Mouse (Mus musculus): ENCODE measurements around the gene Vwa7. TPM values are rescaled to one million over a fixed set of nuclear protein-coding genes. Genes with fewer than 3 reads are reported as not detected.

The Vwa7 gene
- 0.39 and 0.62 TPM in 2 replicates for polyA plus RNA-seq (2012; rRNA removed; ENCODE audit: low replicate concordance)

GRCm38 (mm10) chr17:35016376-35016775 lies at the start of gene Vwa7:
TSS of gene Vwa7 (plus strand) at chr17:35016579.

GRCm38 (mm10) chr17:34969822-34970221 lies 46.6 kb upstream of the Vwa7 start, which contains the start of gene Gm20481:
TSS of gene Gm20481 (plus strand) at chr17:34969912.

GRCm38 (mm10) chr17:34972069-34972749 lies 44.2 kb upstream of the Vwa7 start, which contains the start of the genes Hspa1a and Hspa1l:
TSS of gene Hspa1a (minus strand) at chr17:34972156.
TSS of gene Hspa1l (plus strand) at chr17:34972703.

GRCm38 (mm10) chr17:34981690-34982180 lies 34.6 kb upstream of the Vwa7 start, which contains the start of gene Lsm2:
TSS of gene Lsm2 (plus strand) at chr17:34981862.

GRCm38 (mm10) chr17:35000717-35001451 lies 15.5 kb upstream of the Vwa7 start, which contains the start of gene Vars:
TSS of gene Vars (plus strand) at chr17:35000987.

GRCm38 (mm10) chr17:35027277-35028068 lies 11.1 kb downstream of the Vwa7 start, which contains the start of gene Sapcd1:
TSS of gene Sapcd1 (minus strand) at chr17:35028016.

GRCm38 (mm10) chr17:35046681-35047455 lies 30.5 kb downstream of the Vwa7 start, which contains the start of gene Msh5:
TSS of gene Msh5 (minus strand) at chr17:35046745.

GRCm38 (mm10) chr17:35049561-35050016 lies 33.2 kb downstream of the Vwa7 start, which contains the start of gene Clic1:
TSS of gene Clic1 (plus strand) at chr17:35049966.

GRCm38 (mm10) chr17:35058911-35059892 lies 42.8 kb downstream of the Vwa7 start, which contains the start of gene Ddah2:
TSS of gene Ddah2 (plus strand) at chr17:35059035.

GRCm38 (mm10) chr17:35064951-35065947 lies 48.9 kb downstream of the Vwa7 start, which contains the start of gene Ly6g6c:
TSS of gene Ly6g6c (plus strand) at chr17:35065388.

GRCm38 (mm10) chr17:35066084-35066483 lies 49.7 kb downstream of the Vwa7 start, which contains the start of gene Mpig6b:
TSS of gene Mpig6b (minus strand) at chr17:35066184.

Other genes starting within 250 kb of the Vwa7 start
- gene Cyp21a1, start 212.0 kb upstream of the Vwa7 start, polyA plus RNA-seq (2012; rRNA removed; ENCODE audit: low replicate concordance), result 0.26 and 1.6 TPM in 2 replicates
- 37.5 and 44.6 TPM in 2 replicates for gene Stk19, start 179.6 kb upstream of the Vwa7 start, polyA plus RNA-seq (2012; rRNA removed; ENCODE audit: low replicate concordance)
- gene Dxo, start 179.6 kb upstream of the Vwa7 start, polyA plus RNA-seq (2012; rRNA removed; ENCODE audit: low replicate concordance), result 65.8 and 69.5 TPM in 2 replicates
- 92.6 and 103 TPM in 2 replicates for gene Skiv2l, start 166.4 kb upstream of the Vwa7 start, polyA plus RNA-seq (2012; rRNA removed; ENCODE audit: low replicate concordance)
- gene Nelfe, start 166.2 kb upstream of the Vwa7 start, polyA plus RNA-seq (2012; rRNA removed; ENCODE audit: low replicate concordance), result 26.6 and 41.9 TPM in 2 replicates
- gene Cfb, start 154.1 kb upstream of the Vwa7 start, polyA plus RNA-seq (2012; rRNA removed; ENCODE audit: low replicate concordance), result 75.6 and 198 TPM in 2 replicates
- 7.5 and 24.8 TPM in 2 replicates for gene Zbtb12, start 137.1 kb upstream of the Vwa7 start, polyA plus RNA-seq (2012; rRNA removed; ENCODE audit: low replicate concordance)
- not detected in 2 replicates for gene Gm20547, start 134.5 kb upstream of the Vwa7 start, polyA plus RNA-seq (2012; rRNA removed; ENCODE audit: low replicate concordance)
- 69.3 and 73.7 TPM in 2 replicates for gene C2, start 118.3 kb upstream of the Vwa7 start, polyA plus RNA-seq (2012; rRNA removed; ENCODE audit: low replicate concordance)
- 185 and 311 TPM in 2 replicates for gene Ehmt2, start 118.1 kb upstream of the Vwa7 start, polyA plus RNA-seq (2012; rRNA removed; ENCODE audit: low replicate concordance)
- 0.10 and 12.1 TPM in 2 replicates for gene Slc44a4, start 102.1 kb upstream of the Vwa7 start, polyA plus RNA-seq (2012; rRNA removed; ENCODE audit: low replicate concordance)
- gene Neu1, start 85.3 kb upstream of the Vwa7 start, polyA plus RNA-seq (2012; rRNA removed; ENCODE audit: low replicate concordance), result 41.5 and 44.0 TPM in 2 replicates
- gene Hspa1b, start 57.3 kb upstream of the Vwa7 start, polyA plus RNA-seq (2012; rRNA removed; ENCODE audit: low replicate concordance), result 15.3 and 47.3 TPM in 2 replicates
- not detected in 2 replicates for gene Gm20481, start 46.7 kb upstream of the Vwa7 start, polyA plus RNA-seq (2012; rRNA removed; ENCODE audit: low replicate concordance)
- 8.7 and 27.0 TPM in 2 replicates for gene Hspa1a, start 44.4 kb upstream of the Vwa7 start, polyA plus RNA-seq (2012; rRNA removed; ENCODE audit: low replicate concordance)
- gene Hspa1l, start 43.9 kb upstream of the Vwa7 start, polyA plus RNA-seq (2012; rRNA removed; ENCODE audit: low replicate concordance), result 0.46 and 0.59 TPM in 2 replicates
- 69.2 and 79.0 TPM in 2 replicates for gene Lsm2, start 34.7 kb upstream of the Vwa7 start, polyA plus RNA-seq (2012; rRNA removed; ENCODE audit: low replicate concordance)
- 61.9 and 207 TPM in 2 replicates for gene Vars, start 15.6 kb upstream of the Vwa7 start, polyA plus RNA-seq (2012; rRNA removed; ENCODE audit: low replicate concordance)
- gene Sapcd1, start 11.4 kb downstream of the Vwa7 start, polyA plus RNA-seq (2012; rRNA removed; ENCODE audit: low replicate concordance), result 0.54 and 1.7 TPM in 2 replicates
- gene Msh5, start 30.2 kb downstream of the Vwa7 start, polyA plus RNA-seq (2012; rRNA removed; ENCODE audit: low replicate concordance), result 1.8 TPM in 2 replicates
- gene Clic1, start 33.4 kb downstream of the Vwa7 start, polyA plus RNA-seq (2012; rRNA removed; ENCODE audit: low replicate concordance), result 87.4 and 180 TPM in 2 replicates
- gene Ddah2, start 42.5 kb downstream of the Vwa7 start, polyA plus RNA-seq (2012; rRNA removed; ENCODE audit: low replicate concordance), result 59.2 and 121 TPM in 2 replicates
- 0.17 TPM in 1 of 2 replicates, not detected in the other for gene Ly6g6c, start 48.8 kb downstream of the Vwa7 start, polyA plus RNA-seq (2012; rRNA removed; ENCODE audit: low replicate concordance)
- gene Mpig6b, start 49.6 kb downstream of the Vwa7 start, polyA plus RNA-seq (2012; rRNA removed; ENCODE audit: low replicate concordance), result 0.09 and 0.21 TPM in 2 replicates
- gene Ly6g6e, start 60.3 kb downstream of the Vwa7 start, polyA plus RNA-seq (2012; rRNA removed; ENCODE audit: low replicate concordance), result 0.24 and 4.5 TPM in 2 replicates
- 2.3 and 5.4 TPM in 2 replicates for gene Ly6g6d, start 61.5 kb downstream of the Vwa7 start, polyA plus RNA-seq (2012; rRNA removed; ENCODE audit: low replicate concordance)
- not detected in 2 replicates for gene Ly6g6f, start 69.0 kb downstream of the Vwa7 start, polyA plus RNA-seq (2012; rRNA removed; ENCODE audit: low replicate concordance)
- 206 and 214 TPM in 2 replicates for gene Abhd16a, start 72.7 kb downstream of the Vwa7 start, polyA plus RNA-seq (2012; rRNA removed; ENCODE audit: low replicate concordance)
- 3.1 TPM in 1 of 2 replicates, not detected in the other for gene Ly6g5c, start 91.7 kb downstream of the Vwa7 start, polyA plus RNA-seq (2012; rRNA removed; ENCODE audit: low replicate concordance)
- 1.9 and 3.2 TPM in 2 replicates for gene Ly6g5b, start 98.8 kb downstream of the Vwa7 start, polyA plus RNA-seq (2012; rRNA removed; ENCODE audit: low replicate concordance)
- 12.3 and 16.6 TPM in 2 replicates for gene Gpank1, start 104.9 kb downstream of the Vwa7 start, polyA plus RNA-seq (2012; rRNA removed; ENCODE audit: low replicate concordance)
- 304 and 310 TPM in 2 replicates for gene Csnk2b, start 105.5 kb downstream of the Vwa7 start, polyA plus RNA-seq (2012; rRNA removed; ENCODE audit: low replicate concordance)
- gene D17H6S53E, start 109.8 kb downstream of the Vwa7 start, polyA plus RNA-seq (2012; rRNA removed; ENCODE audit: low replicate concordance), result 6.4 and 11.3 TPM in 2 replicates
- gene Apom, start 115.5 kb downstream of the Vwa7 start, polyA plus RNA-seq (2012; rRNA removed; ENCODE audit: low replicate concordance), result 0.17 TPM in 1 of 2 replicates, not detected in the other
- 178 and 246 TPM in 2 replicates for gene Bag6, start 118.6 kb downstream of the Vwa7 start, polyA plus RNA-seq (2012; rRNA removed; ENCODE audit: low replicate concordance)
- 249 and 404 TPM in 2 replicates for gene Prrc2a, start 148.3 kb downstream of the Vwa7 start, polyA plus RNA-seq (2012; rRNA removed; ENCODE audit: low replicate concordance)
- gene Aif1, start 159.5 kb downstream of the Vwa7 start, polyA plus RNA-seq (2012; rRNA removed; ENCODE audit: low replicate concordance), result 1.9 and 5.2 TPM in 2 replicates
- gene Lst1, start 171.9 kb downstream of the Vwa7 start, polyA plus RNA-seq (2012; rRNA removed; ENCODE audit: low replicate concordance), result 23.5 and 60.6 TPM in 2 replicates
- gene Ltb, start 177.9 kb downstream of the Vwa7 start, polyA plus RNA-seq (2012; rRNA removed; ENCODE audit: low replicate concordance), result 4.2 and 11.0 TPM in 2 replicates
- gene Tnf, start 185.4 kb downstream of the Vwa7 start, polyA plus RNA-seq (2012; rRNA removed; ENCODE audit: low replicate concordance), result 2.2 and 3.1 TPM in 2 replicates
- gene Lta, start 188.8 kb downstream of the Vwa7 start, polyA plus RNA-seq (2012; rRNA removed; ENCODE audit: low replicate concordance), result 0.16 and 0.69 TPM in 2 replicates
- 0.64 and 4.9 TPM in 2 replicates for gene Gm16181, start 204.3 kb downstream of the Vwa7 start, polyA plus RNA-seq (2012; rRNA removed; ENCODE audit: low replicate concordance)
- gene Atp6v1g2, start 217.1 kb downstream of the Vwa7 start, polyA plus RNA-seq (2012; rRNA removed; ENCODE audit: low replicate concordance), result 7.5 and 9.8 TPM in 2 replicates
- gene Nfkbil1, start 219.2 kb downstream of the Vwa7 start, polyA plus RNA-seq (2012; rRNA removed; ENCODE audit: low replicate concordance), result 14.3 and 18.2 TPM in 2 replicates
- gene Ddx39b, start 225.2 kb downstream of the Vwa7 start, polyA plus RNA-seq (2012; rRNA removed; ENCODE audit: low replicate concordance), result 285 and 496 TPM in 2 replicates
- 1,137 and 2,644 TPM in 2 replicates for gene H2-D1, start 246.2 kb downstream of the Vwa7 start, polyA plus RNA-seq (2012; rRNA removed; ENCODE audit: low replicate concordance)

Measured in subcutaneous adipose tissue, adult 2 months (tissue).